Mouse (Mus musculus): ENCODE results near the gene Sbk2. TPM values are rescaled to one million over a fixed set of nuclear protein-coding genes. Genes with fewer than 3 reads are reported as not detected.

Sbk2 gene
- total and polyA plus RNA-seq, 3 experiments = 0.10 to 0.30 TPM; not detected in 1

- no peak overlapping the region for H3K4me2 ChIP-seq (ENCODE audit: insufficient read depth, low read depth, poor library complexity, severe bottlenecking)
- H3K79me2 ChIP-seq (replicated peaks; ENCODE audit: control insufficient read depth, extremely low read depth, insufficient read depth, poor library complexity, severe bottlenecking) = no peaks in the 10 kb centered on the region
- H3K9ac ChIP-seq (ENCODE audit: insufficient read depth, low read depth) = no peak overlapping the region
- in situ Hi-C loops (cut with MboI; ENCODE audit: low pct_ligation_motif_present, low pct_unique_long_range_greater_than_20kb, low sequenced_read_pairs) = no loop called here
- H3K27me3 ChIP-seq (replicated peaks) = no peaks in the 10 kb centered on the region
- H3K36me3 ChIP-seq (replicated peaks in 1 of 2; ENCODE audit: control insufficient read depth in 1 of 2, insufficient read depth in 1 of 2, low read length in 1 of 2) = no peaks in the 10 kb centered on the region
- dilution Hi-C loops (cut with MboI; ENCODE audit: extremely low pct_ligation_motif_present, extremely low pct_unique_long_range_greater_than_20kb, low sequenced_read_pairs) = no loop called here
- DNase-seq (ENCODE audit: extremely low read depth) = no peak
- H3K27ac ChIP-seq (ENCODE audit: insufficient read depth, low read depth) = no peak overlapping the region
- no peaks in the 10 kb centered on the region for H3K4me1 ChIP-seq (ENCODE audit: control insufficient read depth in 1 of 2, insufficient read depth in 2 of 2)
- no peak overlapping the region for H3K4me3 ChIP-seq (replicated peaks in 1 of 3; ENCODE audit: low read depth in 2 of 3, low read length in 2 of 3, poor library complexity in 1 of 3)
- TF ChIP-seq EP300 (IDR thresholded peaks at IDR 0.05; ENCODE audit: low read length) = no peak
- peaks cover 2% of the 10 kb centered on the region for H3K9me3 ChIP-seq (replicated peaks; ENCODE audit: low read length)
These were observed 10.3 kb downstream of the Sbk2 start for GRCm38 (mm10) chr7:4953815-4954445.

GRCm38 (mm10) chr7:4950561-4951342 is 13.5 kb downstream of the Sbk2 start:
- no peaks in the 10 kb centered on the region for H3K36me3 ChIP-seq (replicated peaks in 1 of 2; ENCODE audit: control insufficient read depth in 1 of 2, insufficient read depth in 1 of 2, low read length in 1 of 2)
- TF ChIP-seq MAFK (IDR thresholded peaks at IDR 0.05; ENCODE audit: insufficient replicate concordance, low read length) (no peak), ZC3H11A (IDR thresholded peaks at IDR 0.05; ENCODE audit: low read depth, low read length) (no peak), MEF2A (IDR thresholded peaks at IDR 0.05; ENCODE audit: borderline replicate concordance, low read depth, low read length) (no peak), BHLHE40 (IDR thresholded peaks at IDR 0.05; ENCODE audit: low read depth, low read length) (no peak), IRF4 (IDR thresholded peaks at IDR 0.05; ENCODE audit: low read depth, low read length) (no peak), RCOR1 (conservative IDR thresholded peaks at IDR 0.05; ENCODE audit: low read depth, low read length) (no peak), USF2 (conservative IDR thresholded peaks at IDR 0.05; ENCODE audit: low read depth, low read length) (no peak), MYC (IDR thresholded peaks at IDR 0.05; ENCODE audit: low read depth, low read length) (no peak), NELFE (IDR thresholded peaks at IDR 0.05; ENCODE audit: low read depth, low read length) (no peak)
- H3K4me1 ChIP-seq (ENCODE audit: control insufficient read depth in 1 of 2, insufficient read depth in 2 of 2) = no peaks in the 10 kb centered on the region
- H3K27me3 ChIP-seq (replicated peaks) = peaks cover 1% of the 10 kb centered on the region
- H3K4me2 ChIP-seq (ENCODE audit: insufficient read depth, low read depth, poor library complexity, severe bottlenecking) = no peak overlapping the region
- H3K9ac ChIP-seq (ENCODE audit: insufficient read depth, low read depth) = no peak overlapping the region
- H3K4me3 ChIP-seq (replicated peaks in 1 of 3; ENCODE audit: low read depth in 2 of 3, low read length in 2 of 3, poor library complexity in 1 of 3) = no peak overlapping the region
- H3K27ac ChIP-seq (ENCODE audit: insufficient read depth, low read depth) = no peak overlapping the region
- in situ Hi-C loops (cut with MboI; ENCODE audit: low pct_ligation_motif_present, low pct_unique_long_range_greater_than_20kb, low sequenced_read_pairs) = no loop called here
- no peaks in the 10 kb centered on the region for H3K79me2 ChIP-seq (replicated peaks; ENCODE audit: control insufficient read depth, extremely low read depth, insufficient read depth, poor library complexity, severe bottlenecking)
- no peak for DNase-seq (ENCODE audit: extremely low read depth)
- peaks cover 2% of the 10 kb centered on the region for H3K9me3 ChIP-seq (replicated peaks; ENCODE audit: low read length)
- dilution Hi-C loops (cut with MboI; ENCODE audit: extremely low pct_ligation_motif_present, extremely low pct_unique_long_range_greater_than_20kb, low sequenced_read_pairs) = no loop called here

GRCm38 (mm10) chr7:4948386-4948785 is 15.8 kb downstream of the Sbk2 start:
- Histone ChIP-seq H3K36me3 (replicated peaks in 1 of 2; ENCODE audit: control insufficient read depth in 1 of 2, insufficient read depth in 1 of 2, low read length in 1 of 2) (peaks cover 0 to 9% of the 10 kb centered on the region in 2 experiments), H3K4me2 (ENCODE audit: insufficient read depth, low read depth, poor library complexity, severe bottlenecking) (no peak overlapping the region), H3K9me3 (replicated peaks; ENCODE audit: low read length) (peaks cover 2% of the 10 kb centered on the region), H3K9ac (ENCODE audit: insufficient read depth, low read depth) (no peak overlapping the region), H3K4me1 (ENCODE audit: control insufficient read depth in 1 of 2, insufficient read depth in 2 of 2) (peaks cover 3 to 4% of the 10 kb centered on the region in 2 experiments; a peak in 1 of 4 replicates), H3K79me2 (replicated peaks; ENCODE audit: control insufficient read depth, extremely low read depth, insufficient read depth, poor library complexity, severe bottlenecking) (no peaks in the 10 kb centered on the region), H3K27ac (ENCODE audit: insufficient read depth, low read depth) (no peak overlapping the region), H3K27me3 (replicated peaks) (peaks cover 1% of the 10 kb centered on the region), H3K4me3 (replicated peaks in 1 of 3; ENCODE audit: low read depth in 2 of 3, low read length in 2 of 3, poor library complexity in 1 of 3) (no peak overlapping the region)
- in situ Hi-C loops (cut with MboI; ENCODE audit: low pct_ligation_motif_present, low pct_unique_long_range_greater_than_20kb, low sequenced_read_pairs) (loop anchor here (10.0 kb wide), 1 partner anchor 384 kb away; no protein-coding TSS in a partner anchor), dilution Hi-C loops (cut with MboI; ENCODE audit: extremely low pct_ligation_motif_present, extremely low pct_unique_long_range_greater_than_20kb, low sequenced_read_pairs) (no loop called here)
- no peak for TF ChIP-seq RCOR1 (conservative IDR thresholded peaks at IDR 0.05; ENCODE audit: low read depth, low read length)
- TF ChIP-seq POLR2AphosphoS2 (IDR thresholded peaks at IDR 0.05; ENCODE audit: low read depth, low read length) = no peak
- no peak for TF ChIP-seq ZC3H11A (IDR thresholded peaks at IDR 0.05; ENCODE audit: low read depth, low read length)
- TF ChIP-seq ZMIZ1 (IDR thresholded peaks at IDR 0.05; ENCODE audit: low read depth, low read length) = no peak
- DNase-seq (ENCODE audit: extremely low read depth) = no peak
